Mouse (Mus musculus) cerebellum, adult 2 months (tissue): ENCODE measurements at regions not wholly inside any gene's neighbourhood (a gene's known extent, or its start where the extent isn't known, plus 50 kb on each side); places are given as distances from the start of the nearest gene placed in this dataset.

Source experiments
- CTCF ChIP-seq: fragments of 200-500 bp; IDR thresholded peaks from 2 replicates; pipeline ENCODE4 v1.5.1; 2011; ENCODE audit warnings: low read depth, mild to moderate bottlenecking, control low read depth, low read length, moderate library complexity, borderline replicate concordance; ENCODE audit not compliant: insufficient read depth
- POLR2A ChIP-seq: fragments of 200-500 bp; IDR thresholded peaks from 2 replicates; pipeline ENCODE4 v1.6.1; 2011; ENCODE audit warnings: low read length, control low read depth, borderline replicate concordance; ENCODE audit not compliant: insufficient read depth

DNA sequence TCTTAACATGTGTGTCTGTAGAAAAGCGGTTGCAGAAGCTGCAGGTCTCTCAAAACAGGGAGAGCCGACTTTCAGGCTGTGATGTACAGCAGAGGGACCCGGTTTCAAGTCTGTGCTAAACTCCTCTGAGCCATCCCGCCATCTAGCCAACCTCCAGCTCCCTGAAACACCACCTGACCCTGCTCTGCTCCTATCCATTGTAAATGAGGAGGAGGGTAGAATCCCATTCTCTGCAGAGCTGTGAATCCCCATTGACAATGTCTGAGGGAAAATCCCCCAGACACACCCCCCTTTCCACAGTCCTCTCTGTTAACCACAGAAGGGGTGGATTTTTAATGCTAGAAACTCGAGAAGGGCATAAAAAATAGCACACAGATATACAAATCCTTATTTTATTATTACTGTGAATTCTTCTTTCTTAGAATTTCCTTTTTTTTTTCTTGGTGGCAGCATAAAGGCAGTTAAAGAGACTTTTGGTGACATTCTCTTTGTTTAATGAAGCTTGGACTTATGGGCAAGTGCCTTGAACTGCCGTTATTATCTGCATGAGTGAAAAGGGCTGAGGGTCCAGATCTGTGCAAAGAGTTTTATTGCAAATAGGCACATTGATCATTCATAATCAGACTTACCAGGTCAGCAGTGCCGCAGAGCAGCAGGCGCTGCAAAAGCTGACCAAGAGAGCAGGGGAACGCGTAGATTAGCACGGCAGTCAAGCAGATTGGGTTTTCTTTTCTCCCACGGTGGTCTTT is 111.3 kb upstream of the Paqr3 start:
- TF ChIP-seq POLR2A (no peak), CTCF (no peak)
